Mouse (Mus musculus): ENCODE measurements around the gene Pde8b. TPM values are rescaled to one million over a fixed set of nuclear protein-coding genes. Genes with fewer than 3 reads are reported as not detected.

Gene Pde8b
- total and polyA plus RNA-seq, 2 experiments from 2014 or later, result 7.1 to 23.6 TPM

- Histone ChIP-seq H3K27ac (ENCODE audit: low read depth, low read length) (no peak overlapping the region), H3K4me1 (ENCODE audit: insufficient read depth, low read length) (no peaks in the 10 kb centered on the region), H3K4me2 (ENCODE audit: low read depth, low read length, poor library complexity, severe bottlenecking) (no peak overlapping the region), H3K9me3 (ENCODE audit: low read length) (peaks cover 4% of the 10 kb centered on the region; the same call in 1 of the 2 replicates), H3K36me3 (ENCODE audit: insufficient read depth, low read length) (no peaks in the 10 kb centered on the region), H3K4me3 (ENCODE audit: low read depth, low read length) (no peak overlapping the region), H3K9ac (replicated peaks; ENCODE audit: low read length, poor library complexity, severe bottlenecking) (no peak overlapping the region), H3K27me3 (ENCODE audit: insufficient read depth, low read length) (no peaks in the 10 kb centered on the region)
- 82% methylated on average over 4 of the region's 4 CpGs for WGBS
- DNase-seq (ENCODE audit: low spot score) (no peak), ATAC-seq (ENCODE audit: low FRiP score) (no peak)
- no peak for TF ChIP-seq CTCF (IDR thresholded peaks at IDR 0.05)
These were observed 109.6 kb downstream of the Pde8b start for GRCm38 (mm10) chr13:95140460-95141079.

- no peaks in the 10 kb centered on the region for H3K4me1 ChIP-seq (ENCODE audit: insufficient read depth, low read length)
- DNase-seq (ENCODE audit: low spot score) (no peak), ATAC-seq (ENCODE audit: low FRiP score) (no peak)
- no peaks in the 10 kb centered on the region for H3K36me3 ChIP-seq (ENCODE audit: insufficient read depth, low read length)
- no peaks in the 10 kb centered on the region for H3K9me3 ChIP-seq (ENCODE audit: low read length)
- H3K27ac ChIP-seq (ENCODE audit: low read depth, low read length), result no peak overlapping the region
- H3K4me2 ChIP-seq (ENCODE audit: low read depth, low read length, poor library complexity, severe bottlenecking), result no peak overlapping the region
- H3K4me3 ChIP-seq (ENCODE audit: low read depth, low read length), result no peak overlapping the region
- TF ChIP-seq CTCF (IDR thresholded peaks at IDR 0.05), result no peak
- 85% methylated on average over 7 of the region's 7 CpGs for WGBS
- H3K27me3 ChIP-seq (ENCODE audit: insufficient read depth, low read length), result no peaks in the 10 kb centered on the region
- H3K9ac ChIP-seq (replicated peaks; ENCODE audit: low read length, poor library complexity, severe bottlenecking), result no peak overlapping the region
These were observed 114.6 kb downstream of the Pde8b start for GRCm38 (mm10) chr13:95135326-95136150.

GRCm38 (mm10) chr13:95131848-95132247, 118.3 kb downstream of the Pde8b start:
- Histone ChIP-seq H3K9ac (replicated peaks; ENCODE audit: low read length, poor library complexity, severe bottlenecking) (no peak overlapping the region), H3K9me3 (ENCODE audit: low read length) (no peaks in the 10 kb centered on the region), H3K27ac (ENCODE audit: low read depth, low read length) (no peak overlapping the region), H3K36me3 (ENCODE audit: insufficient read depth, low read length) (no peaks in the 10 kb centered on the region), H3K4me2 (ENCODE audit: low read depth, low read length, poor library complexity, severe bottlenecking) (no peak overlapping the region), H3K27me3 (ENCODE audit: insufficient read depth, low read length) (no peaks in the 10 kb centered on the region), H3K4me1 (ENCODE audit: insufficient read depth, low read length) (no peaks in the 10 kb centered on the region), H3K4me3 (ENCODE audit: low read depth, low read length) (no peak overlapping the region)
- ATAC-seq (ENCODE audit: low FRiP score) (no peak), DNase-seq (ENCODE audit: low spot score) (peak; percentile 38)
- WGBS, result 53% methylated on average over 4 of the region's 4 CpGs
- TF ChIP-seq CTCF (IDR thresholded peaks at IDR 0.05), result no peak

- WGBS, result 39% methylated on average over 1 of the region's 1 CpGs
- ATAC-seq (ENCODE audit: low FRiP score) (no peak), DNase-seq (ENCODE audit: low spot score) (no peak)
- no peaks in the 10 kb centered on the region for H3K4me1 ChIP-seq (ENCODE audit: insufficient read depth, low read length)
- no peaks in the 10 kb centered on the region for H3K27me3 ChIP-seq (ENCODE audit: insufficient read depth, low read length)
- no peak overlapping the region for H3K9ac ChIP-seq (replicated peaks; ENCODE audit: low read length, poor library complexity, severe bottlenecking)
- no peaks in the 10 kb centered on the region for H3K9me3 ChIP-seq (ENCODE audit: low read length)
- TF ChIP-seq CTCF (IDR thresholded peaks at IDR 0.05), result no peak
- no peaks in the 10 kb centered on the region for H3K36me3 ChIP-seq (ENCODE audit: insufficient read depth, low read length)
- no peak overlapping the region for H3K4me2 ChIP-seq (ENCODE audit: low read depth, low read length, poor library complexity, severe bottlenecking)
- no peak overlapping the region for H3K27ac ChIP-seq (ENCODE audit: low read depth, low read length)
- no peak overlapping the region for H3K4me3 ChIP-seq (ENCODE audit: low read depth, low read length)
These were observed 119.1 kb downstream of the Pde8b start for GRCm38 (mm10) chr13:95131041-95131440.

GRCm38 (mm10) chr13:95127288-95127687, 122.8 kb downstream of the Pde8b start:
- H3K4me3 ChIP-seq (ENCODE audit: low read depth, low read length), result no peak overlapping the region
- 84% methylated on average over 10 of the region's 10 CpGs for WGBS
- no peak for ATAC-seq (ENCODE audit: low FRiP score)
- no peak for DNase-seq (ENCODE audit: low spot score)
- no peak overlapping the region for H3K9ac ChIP-seq (replicated peaks; ENCODE audit: low read length, poor library complexity, severe bottlenecking)
- H3K27ac ChIP-seq (ENCODE audit: low read depth, low read length), result no peak overlapping the region
- no peak overlapping the region for H3K4me2 ChIP-seq (ENCODE audit: low read depth, low read length, poor library complexity, severe bottlenecking)
- no peaks in the 10 kb centered on the region for H3K27me3 ChIP-seq (ENCODE audit: insufficient read depth, low read length)
- TF ChIP-seq CTCF (IDR thresholded peaks at IDR 0.05), result no peak
- H3K9me3 ChIP-seq (ENCODE audit: low read length), result no peaks in the 10 kb centered on the region
- H3K4me1 ChIP-seq (ENCODE audit: insufficient read depth, low read length), result no peaks in the 10 kb centered on the region
- H3K36me3 ChIP-seq (ENCODE audit: insufficient read depth, low read length), result no peaks in the 10 kb centered on the region

GRCm38 (mm10) chr13:95126801-95127200, 123.3 kb downstream of the Pde8b start:
- H3K36me3 ChIP-seq (ENCODE audit: insufficient read depth, low read length), result no peaks in the 10 kb centered on the region
- no peak for TF ChIP-seq CTCF (IDR thresholded peaks at IDR 0.05)
- H3K4me1 ChIP-seq (ENCODE audit: insufficient read depth, low read length), result no peaks in the 10 kb centered on the region
- H3K9me3 ChIP-seq (ENCODE audit: low read length), result no peaks in the 10 kb centered on the region
- no peak overlapping the region for H3K4me2 ChIP-seq (ENCODE audit: low read depth, low read length, poor library complexity, severe bottlenecking)
- DNase-seq (ENCODE audit: low spot score), result no peak
- no peak overlapping the region for H3K27ac ChIP-seq (ENCODE audit: low read depth, low read length)
- no peak overlapping the region for H3K4me3 ChIP-seq (ENCODE audit: low read depth, low read length)
- no peak overlapping the region for H3K9ac ChIP-seq (replicated peaks; ENCODE audit: low read length, poor library complexity, severe bottlenecking)
- no peaks in the 10 kb centered on the region for H3K27me3 ChIP-seq (ENCODE audit: insufficient read depth, low read length)
- 92% methylated on average over 10 of the region's 10 CpGs for WGBS
- ATAC-seq (ENCODE audit: low FRiP score), result no peak

All from midbrain, postnatal 0 days (tissue).